Mouse (Mus musculus) embryonic fibroblast, embryonic 13.5 days (primary cell): Measurements from ENCODE around the gene Slc22a20.

Experiments
- CTCF ChIP-seq: IDR thresholded peaks from 2 replicates; pipeline ENCODE4 v1.5.1; 2011; ENCODE audit warnings: mild to moderate bottlenecking, control low read depth, low read length, moderate library complexity, borderline replicate concordance; ENCODE audit not compliant: insufficient read depth
- POLR2A ChIP-seq: IDR thresholded peaks from 2 replicates; pipeline ENCODE4 v1.6.1; 2011; ENCODE audit warnings: low read depth, mild to moderate bottlenecking, control low read depth, low read length, moderate library complexity

DNA sequence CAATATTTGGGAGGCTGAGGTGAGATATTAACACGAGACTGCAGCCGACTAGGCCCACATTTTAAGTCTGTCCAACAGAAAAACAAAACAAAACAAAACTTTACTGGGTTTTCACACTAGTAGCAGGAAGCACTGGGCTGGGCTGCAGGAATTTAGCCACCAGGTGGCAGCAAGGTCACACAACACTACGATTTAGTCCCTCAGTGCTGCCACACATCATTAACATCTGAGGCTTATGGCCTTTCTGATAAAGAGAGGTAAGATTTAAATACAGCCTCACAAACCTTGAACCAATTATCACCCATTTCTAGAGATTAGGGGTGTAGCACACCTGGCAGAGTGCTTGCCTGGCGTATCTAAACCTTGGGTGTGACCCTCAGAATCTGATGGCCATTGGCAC is 20.7 kb downstream of the Slc22a20 start:
- TF ChIP-seq CTCF (peak; percentile 87), POLR2A (no peak)
